Mouse (Mus musculus) CH12.LX (cell line): Measurements from ENCODE around the gene Zfp318.

Experiments used
- CHD2 ChIP-seq: IDR thresholded peaks from 2 replicates; pipeline ENCODE4 v1.6.1; 2011; ENCODE audit warnings: low read length, improper control_type of control experiment
- MAX ChIP-seq: IDR thresholded peaks from 2 replicates; pipeline ENCODE4 v1.6.1; 2011; ENCODE audit warnings: low read length, improper control_type of control experiment
- SIN3A ChIP-seq: IDR thresholded peaks from 2 replicates; pipeline ENCODE4 v1.6.1; 2012; ENCODE audit warnings: low read length, improper control_type of control experiment, inconsistent platforms

DNA sequence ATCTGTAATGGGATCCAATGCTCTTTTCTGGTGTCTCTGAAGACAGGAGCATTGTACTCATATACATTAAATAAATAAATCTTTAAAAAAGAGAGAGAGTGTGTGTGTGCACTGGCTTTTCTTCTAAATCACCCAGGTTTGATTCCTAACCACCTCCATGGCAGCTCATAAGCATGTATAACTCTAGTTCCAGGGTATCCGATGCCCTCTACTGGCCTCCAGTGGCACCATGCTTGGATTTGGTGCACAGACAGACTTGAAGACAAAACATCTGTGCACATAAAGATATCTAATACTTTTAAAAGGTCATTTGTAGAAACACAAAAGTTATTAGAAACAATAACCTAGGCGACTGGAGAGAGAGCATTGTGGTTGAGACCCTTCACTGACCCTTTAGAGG lies 9.5 kb downstream of the Zfp318 start:
- TF ChIP-seq CHD2, result no peak
- TF ChIP-seq MAX, result no peak
- TF ChIP-seq SIN3A, result no peak
